Mouse (Mus musculus): ENCODE results near the gene Mlst8.
A peak's percentile ranks its signal among the peaks of the same experiment; 100 is the strongest.

GRCm38 (mm10) chr17:24513609-24514008 lies 34.7 kb upstream of the Mlst8 start:
- TF ChIP-seq CTCF (IDR thresholded peaks at IDR 0.05; ENCODE audit: control insufficient read depth, insufficient read depth, insufficient replicate concordance, low read depth, low read length) (peak; percentile 60; the same call in 1 of the 2 replicates), POLR2A (IDR thresholded peaks at IDR 0.05; ENCODE audit: control insufficient read depth, low read depth, low read length) (no peak)

Data from testis, adult 2 months (tissue).